In genomic region chr4:148376439-148376838, GRCm38 (mm10) we compare ENCODE assay signal across 12 mouse cellular contexts.
DNase-seq lines count a peak whose midpoint lies in the region; ATAC-seq lines count a peak whose summit lies in the region.
"Had no signal": no experiment of that assay in that cellular context is flagged by ENCODE, and none has a peak within 500 bp of the region (broad histone marks: within the 10 kb centered on the region; RNA-seq: fewer than 3 reads in every experiment).

No protein-coding gene starts in this region.

- H3K4me1 ChIP-seq in hindbrain, embryonic 13.5 days (replicated peaks) = peaks cover 37% of the 10 kb centered on the region
- peaks cover 28% of the 10 kb centered on the region for H3K4me1 ChIP-seq in hindbrain, embryonic 12.5 days

- H3K27me3 ChIP-seq in hindbrain, embryonic 13.5 days = no peaks in the 10 kb centered on the region
- H3K27me3 ChIP-seq in hindbrain, embryonic 12.5 days = no peaks in the 10 kb centered on the region
- H3K27me3 ChIP-seq: hindbrain, embryonic 15.5 days had no signal

- no peak overlapping the region for H3K4me2 ChIP-seq in hindbrain, embryonic 13.5 days
- no peak overlapping the region for H3K4me2 ChIP-seq in hindbrain, embryonic 12.5 days (replicated peaks)
- H3K4me2 ChIP-seq: hindbrain, embryonic 15.5 days had no signal

- H3K9me3 ChIP-seq in hindbrain, embryonic 13.5 days = no peaks in the 10 kb centered on the region
- 0 out of 2 replicates have a peak, but pooled peaks cover 3% of the 10 kb centered on the region for H3K9me3 ChIP-seq in hindbrain, embryonic 12.5 days (replicated peaks)
- H3K9me3 ChIP-seq: G1E; hindbrain, embryonic 15.5 days had no signal

- H3K4me3 ChIP-seq in hindbrain, embryonic 13.5 days = no peak overlapping the region
- H3K4me3 ChIP-seq in hindbrain, embryonic 12.5 days = no peak overlapping the region
- H3K4me3 ChIP-seq: hindbrain, embryonic 15.5 days had no signal

- no peak overlapping the region for H3K27ac ChIP-seq in hindbrain, embryonic 13.5 days
- H3K27ac ChIP-seq in hindbrain, embryonic 12.5 days = no peak overlapping the region
- H3K27ac ChIP-seq: hindbrain, embryonic 15.5 days had no signal

- intact Hi-C loops in heart, postnatal 10 days (cut with DNase I) = no loop called here

- H3K36me3 ChIP-seq in hindbrain, embryonic 13.5 days = no peaks in the 10 kb centered on the region
- H3K36me3 ChIP-seq in hindbrain, embryonic 12.5 days = no peaks in the 10 kb centered on the region
- H3K36me3 ChIP-seq: G1E; hindbrain, embryonic 15.5 days had no signal

- peak; percentile 6; the same call in 1 of the 2 replicates for ATAC-seq in hindbrain, embryonic 13.5 days (ENCODE audit: low FRiP score)
- no peak for ATAC-seq in hindbrain, embryonic 12.5 days (ENCODE audit: low FRiP score)
- ATAC-seq in inflammation-experienced regulatory T-cells, adult 6 months = no peak

- DNase-seq in adrenal gland, adult 8-10 months = peak; percentile 18
- no peak for DNase-seq in adrenal gland, adult 18-20 months (ENCODE audit: low spot score in 2 of 2)
- DNase-seq in R1 (ENCODE audit: low read depth, low spot score) = peak; percentile 20
- peak; percentile 16 to 29 for DNase-seq in heart, postnatal 10 days
- DNase-seq in cerebellum, adult 11-12 months = no peak
- DNase-seq: cerebellum, adult 9-10 months; kidney, postnatal 36 days had no signal

- no peak overlapping the region for H3K9ac ChIP-seq in hindbrain, embryonic 13.5 days
- no peak overlapping the region for H3K9ac ChIP-seq in hindbrain, embryonic 12.5 days
- H3K9ac ChIP-seq: hindbrain, embryonic 15.5 days had no signal

- WGBS in hindbrain, embryonic 13.5 days = 20% methylated on average over 3 of the region's 3 CpGs
- WGBS in hindbrain, embryonic 12.5 days = 24% methylated on average over 3 of the region's 3 CpGs

Comparison
In these comparisons a context has a peak if more than half of its experiments do, and no peak if none do; other contexts are left out.
1. DNase-seq: peak in adrenal gland, adult 8-10 months (single experiment), R1 (single experiment) and heart, postnatal 10 days (2 of 2); none in adrenal gland, adult 18-20 months (0 of 2) and cerebellum, adult 11-12 months (single experiment).